Mouse (Mus musculus) ovary, adult 18-20 months (tissue): ENCODE data around the gene Ajuba.

Source experiments
- DNase-seq: peaks from one replicate; pipeline ENCODE4 v3.0.0; 2022; ENCODE audit warnings: low spot score, mixed read lengths

The Ajuba gene

DNA sequence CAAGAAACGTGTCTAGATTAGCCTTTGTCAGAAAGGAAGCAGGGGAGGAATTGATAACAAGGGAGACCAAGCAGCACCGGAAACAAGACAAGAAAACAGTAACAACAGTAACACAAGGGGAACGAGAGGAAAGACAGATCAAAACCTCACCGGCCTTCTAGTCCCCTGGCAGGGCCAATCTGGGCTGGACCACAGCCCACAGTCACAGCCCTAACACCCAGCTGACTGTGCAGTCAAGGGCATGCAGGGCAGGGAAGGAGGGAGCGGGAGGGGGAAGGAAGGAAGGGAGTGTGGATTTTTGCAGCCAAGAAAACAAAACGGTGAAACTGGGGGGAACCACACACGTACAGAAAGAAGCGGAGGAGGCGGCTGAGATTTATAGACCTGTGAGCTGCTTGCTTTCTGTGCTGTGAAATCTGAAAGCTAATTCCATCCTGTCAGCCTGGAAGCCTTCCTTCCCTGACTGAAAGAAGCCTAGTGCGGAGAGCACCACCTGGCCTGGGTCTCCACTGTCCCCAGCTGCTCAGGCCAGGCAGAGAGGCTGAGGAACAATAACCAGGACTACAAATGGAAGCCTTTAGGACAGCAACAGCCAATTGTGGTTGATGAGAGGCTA is 15.1 kb upstream of the Ajuba start:
- peak; percentile 69 for DNase-seq

DNA sequence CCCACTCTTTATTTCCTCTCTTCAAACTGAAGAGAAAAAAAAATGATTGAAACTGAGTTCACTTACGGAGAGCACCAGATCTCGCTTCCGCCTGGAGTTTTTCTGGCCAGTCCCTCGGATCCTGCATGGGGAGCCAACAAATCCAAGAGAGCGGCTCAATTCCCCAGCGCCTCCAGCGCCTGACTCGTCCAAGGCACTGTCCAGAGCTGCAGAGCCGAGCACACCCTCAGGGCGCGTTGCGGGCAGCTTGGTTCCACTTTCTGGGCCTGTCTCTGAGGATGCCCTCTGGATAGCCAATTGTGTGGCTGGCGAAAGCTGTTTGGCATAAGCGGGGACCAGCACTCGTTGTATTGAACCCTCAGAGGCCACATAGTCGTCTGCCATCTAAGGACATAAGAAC is 13.7 kb upstream of the Ajuba start:
- DNase-seq, result no peak

DNA sequence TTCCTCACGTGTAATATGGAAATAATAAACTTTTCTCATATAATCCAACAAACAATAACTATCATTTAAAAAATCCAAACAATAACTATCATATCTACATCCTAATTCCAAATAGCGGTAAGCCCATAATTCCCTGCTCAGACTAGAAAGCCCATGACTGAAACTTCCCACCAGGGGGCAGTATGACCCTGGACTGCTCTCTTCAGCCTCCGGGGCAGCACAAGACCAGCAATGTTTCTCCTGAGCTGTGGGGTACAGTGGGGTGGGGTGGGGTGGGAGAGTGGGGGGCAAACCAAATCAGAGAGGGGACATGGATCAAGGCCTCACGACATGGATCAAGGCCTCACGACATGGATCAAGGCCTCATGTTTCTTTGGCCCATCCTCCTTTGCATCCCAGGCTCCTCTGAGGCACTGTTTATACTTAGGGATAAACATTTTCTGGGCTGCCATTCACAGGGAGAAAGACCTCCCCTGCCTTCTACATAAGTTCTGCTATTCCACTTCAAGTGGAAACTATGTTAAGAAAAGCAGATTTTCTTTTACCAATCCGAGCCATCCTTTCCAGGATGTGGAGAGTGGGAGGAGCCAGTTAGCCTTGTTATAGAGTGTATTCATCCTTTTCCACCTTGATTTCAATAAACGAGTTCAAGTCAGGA is 6.5 kb upstream of the Ajuba start:
- DNase-seq, result no peak

DNA sequence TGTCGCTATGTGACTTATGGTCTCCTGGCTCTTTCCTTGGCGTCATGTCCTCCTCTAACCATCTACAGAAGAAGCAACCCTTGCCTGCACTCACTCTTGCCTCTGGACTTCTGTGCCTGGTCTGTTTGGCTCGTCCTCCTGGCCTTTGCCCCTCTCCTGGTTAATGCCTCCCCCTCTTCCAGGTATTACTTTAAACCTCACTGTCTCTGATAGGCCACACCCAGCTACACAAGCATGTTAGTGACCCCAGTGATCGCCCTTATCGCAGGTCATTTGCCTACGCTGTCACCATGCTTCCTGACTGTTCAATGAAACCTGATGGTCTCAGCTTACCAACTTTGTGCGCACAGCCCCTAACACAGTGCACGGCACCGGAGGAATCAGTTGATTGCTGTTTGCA is 5.2 kb upstream of the Ajuba start:
- DNase-seq, result no peak

GRCm38 (mm10) chr14:54579638-54580037 is 2.3 kb upstream of the Ajuba start:
- no peak for DNase-seq

DNA sequence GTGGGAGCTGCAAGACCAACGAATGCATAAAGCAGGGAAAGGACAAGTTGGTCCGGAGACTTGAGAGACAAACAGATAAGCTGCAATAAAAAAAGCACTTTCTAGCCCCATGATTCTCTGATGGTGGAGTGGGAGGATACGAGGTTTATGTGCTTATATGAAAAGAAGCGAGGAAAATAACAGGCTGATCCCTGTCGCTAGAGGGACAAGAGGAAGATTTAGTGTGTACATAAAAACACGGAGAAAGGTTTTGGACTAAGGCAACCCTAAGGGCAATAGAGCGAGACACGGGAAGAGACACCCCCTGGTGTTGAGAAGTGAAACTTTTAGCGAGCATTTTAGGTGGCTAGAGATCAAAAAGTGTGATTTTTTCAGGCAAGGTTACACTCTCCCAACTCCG is 705 bp upstream of the Ajuba start:
- no peak for DNase-seq

DNA sequence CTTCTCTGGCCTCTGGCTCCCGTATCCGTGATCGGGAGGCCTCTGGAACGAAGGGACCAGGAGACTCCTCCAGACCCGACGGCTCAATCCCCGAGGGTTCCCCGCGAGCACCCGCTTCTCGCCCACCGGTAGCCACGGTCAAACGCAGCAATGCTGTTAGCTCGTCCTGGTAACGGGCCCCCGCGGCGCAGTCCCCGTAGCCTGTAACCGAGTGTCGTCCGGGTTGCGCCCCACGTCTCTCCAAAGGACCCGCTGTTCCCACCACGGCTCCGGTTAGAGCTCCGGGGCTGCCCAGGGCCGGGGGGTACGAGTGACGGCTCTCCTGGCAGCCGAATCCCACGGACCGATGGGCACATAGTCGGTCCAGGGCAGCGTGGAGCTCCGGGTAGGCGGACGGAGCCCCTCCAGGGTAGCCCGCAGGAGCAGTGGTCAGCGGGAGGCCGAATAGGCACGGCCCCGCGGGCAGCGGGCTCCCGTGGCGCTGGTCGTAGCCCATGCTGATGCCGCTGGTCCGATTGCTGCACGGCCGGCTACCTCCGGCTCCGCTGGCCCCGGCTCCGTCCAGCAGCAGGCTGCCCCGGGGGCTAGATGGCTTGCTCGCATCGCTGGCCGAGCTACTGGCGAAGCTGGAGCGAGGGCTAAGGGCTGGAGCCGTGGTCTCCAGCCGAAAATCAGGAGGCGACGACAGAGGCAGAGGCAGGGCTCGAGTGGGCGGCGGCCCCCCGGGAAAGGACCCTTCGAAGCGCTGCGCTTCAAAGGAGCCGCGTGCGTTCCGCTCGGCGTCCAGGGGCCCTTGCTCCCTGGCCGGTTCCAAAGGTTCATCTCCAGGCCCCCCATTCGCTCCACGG is 893 bp downstream of the Ajuba start:
- no peak for DNase-seq

GRCm38 (mm10) chr14:54575631-54576030 is 1.7 kb downstream of the Ajuba start:
- peak; percentile 73 for DNase-seq

- no peak for DNase-seq
These were observed 2.3 kb downstream of the Ajuba start for GRCm38 (mm10) chr14:54575031-54575430.

DNA sequence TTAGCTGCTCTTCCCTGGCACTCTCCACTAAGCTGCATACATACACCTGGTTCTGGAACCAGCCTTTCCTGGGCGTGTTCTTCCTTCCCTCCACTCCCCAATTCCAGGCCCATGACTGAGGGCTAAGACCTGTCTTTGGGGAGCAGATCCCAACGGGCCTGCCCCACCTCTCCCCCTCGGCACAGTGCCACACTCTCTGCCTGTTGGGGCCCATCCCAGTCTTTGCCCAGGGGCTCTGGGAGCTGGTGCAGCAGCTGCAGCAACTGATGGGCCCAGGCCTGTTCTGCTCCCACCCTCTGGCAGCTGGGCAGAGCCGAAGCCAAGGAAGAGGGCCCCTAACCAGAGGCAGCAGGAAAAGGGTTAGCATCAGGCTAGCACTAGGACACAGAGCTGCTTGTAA is 3.1 kb downstream of the Ajuba start:
- no peak for DNase-seq

DNA sequence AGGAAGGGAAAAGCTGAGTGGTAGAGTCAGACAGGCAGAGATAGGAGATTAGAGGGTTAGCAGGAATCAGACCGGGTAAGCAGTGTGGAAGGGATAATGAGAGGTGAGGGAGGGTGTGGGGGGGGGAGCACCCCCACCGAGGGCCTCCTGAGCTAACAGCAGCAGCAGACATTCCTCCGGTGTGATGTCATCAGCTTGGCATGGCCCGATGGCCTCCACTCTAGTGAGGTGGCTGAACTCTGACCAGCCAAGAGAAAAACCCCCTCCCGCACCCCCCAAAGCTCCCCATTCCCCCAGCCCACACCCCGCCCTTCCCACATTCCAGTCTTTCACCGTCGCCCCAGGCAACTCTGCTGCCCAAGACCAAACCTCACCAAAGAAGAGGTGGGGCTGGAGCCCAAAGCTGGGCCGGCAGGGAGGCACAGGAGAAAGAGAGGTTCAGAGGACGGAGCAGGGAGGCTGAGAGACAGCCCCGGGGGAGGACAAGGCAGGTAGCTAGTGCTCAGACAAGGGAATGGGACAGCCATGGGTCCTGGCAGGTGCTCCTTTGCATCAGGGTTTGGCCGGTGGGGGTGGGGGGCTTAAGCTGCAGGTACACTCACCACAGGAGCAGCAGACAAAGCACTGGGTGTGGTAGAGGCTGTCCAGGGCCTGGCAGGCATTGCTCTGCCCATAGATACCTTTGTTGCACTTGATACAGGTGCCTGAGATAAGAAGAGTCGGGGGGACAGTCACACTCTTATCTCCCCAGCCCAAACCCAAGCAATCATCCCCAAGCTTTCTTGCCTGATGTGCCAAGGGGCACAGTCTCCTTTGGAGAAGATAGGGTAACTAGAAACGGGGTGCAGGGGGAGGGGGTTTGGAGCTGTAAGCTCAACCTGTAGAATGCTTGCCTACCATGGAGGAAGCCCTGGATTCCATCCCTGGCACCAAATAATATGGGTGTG is 4.3 kb downstream of the Ajuba start:
- no peak for DNase-seq

- DNase-seq, result no peak
These were observed 5.2 kb downstream of the Ajuba start for GRCm38 (mm10) chr14:54572122-54572521.

DNA sequence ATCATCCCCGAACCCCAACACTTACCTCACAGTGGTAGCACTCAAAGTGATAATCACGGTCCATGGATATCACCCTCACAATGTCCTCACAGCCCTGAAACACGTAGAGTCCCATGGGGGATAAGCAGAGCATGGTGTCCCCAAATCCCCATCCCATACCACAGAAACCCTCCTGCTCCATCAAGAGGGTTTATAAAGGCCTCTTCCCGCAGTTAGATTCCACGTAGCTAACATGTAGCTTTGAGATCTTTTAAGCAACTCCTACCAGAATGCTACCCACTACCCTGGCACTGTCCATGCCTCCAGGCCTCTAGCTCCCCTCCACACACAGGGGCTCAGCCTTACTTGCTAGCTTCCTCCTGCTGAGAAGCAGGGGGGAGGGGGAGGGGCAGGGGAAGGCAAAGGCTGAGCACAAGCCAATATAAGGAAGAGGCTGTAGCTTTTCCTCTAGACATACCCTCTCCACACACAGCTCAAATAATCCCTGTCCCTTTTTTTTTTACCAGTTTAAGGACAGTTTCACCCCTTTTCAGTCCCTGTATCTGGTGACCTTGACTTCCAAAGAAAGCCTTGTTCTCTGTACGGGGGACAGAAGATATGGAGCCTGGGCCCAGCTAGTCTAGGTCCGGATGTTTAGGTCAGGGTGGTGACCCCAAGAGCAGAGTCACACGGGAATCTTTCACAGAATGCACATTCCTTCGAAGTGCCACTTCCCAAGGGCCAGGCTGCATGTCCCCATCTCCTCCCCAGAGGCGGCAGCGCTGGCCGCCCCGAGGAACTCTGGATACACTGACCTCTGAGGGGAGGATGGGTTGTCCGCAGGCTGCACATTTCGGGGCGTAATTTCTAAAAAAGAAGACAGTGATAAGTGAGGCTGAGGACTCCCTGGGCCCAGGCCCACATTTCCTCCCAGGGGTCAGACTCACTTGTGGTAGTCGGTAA is 7.6 kb downstream of the Ajuba start:
- no peak for DNase-seq

DNA sequence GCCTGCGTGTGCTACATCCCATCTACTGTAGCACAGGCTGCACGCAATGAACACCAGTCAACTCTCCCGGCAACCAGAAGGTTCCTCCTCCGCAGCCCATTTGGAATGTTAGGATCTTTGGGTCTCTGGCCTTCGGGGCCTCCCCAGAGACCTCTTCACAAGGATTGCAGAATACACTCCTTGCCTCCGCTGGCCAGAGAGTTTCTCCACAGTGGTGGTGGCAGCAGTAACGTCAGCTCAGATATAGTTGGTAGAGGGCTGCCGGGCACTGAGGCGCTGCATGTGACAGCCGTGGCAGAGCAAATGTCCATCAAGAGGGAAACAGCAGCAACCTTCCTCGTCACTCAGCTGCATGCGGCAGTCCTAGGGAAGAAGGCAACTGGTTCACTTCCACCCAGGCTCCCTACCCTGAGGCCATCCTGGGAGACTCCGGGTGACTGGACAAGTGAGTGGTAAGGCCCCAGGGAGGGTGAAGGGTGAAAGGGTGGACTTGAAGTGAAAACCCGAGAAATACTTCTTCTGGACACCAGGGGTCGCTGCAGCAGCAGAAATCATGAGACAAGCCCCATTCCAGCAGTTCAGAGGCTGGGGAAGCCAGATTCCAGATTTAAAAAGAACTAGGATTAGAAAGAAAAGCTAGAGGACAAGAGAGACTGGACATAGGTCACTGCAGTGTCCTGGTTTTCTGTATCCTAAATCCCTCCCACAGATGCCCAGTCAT is 8.5 kb downstream of the Ajuba start:
- no peak for DNase-seq

- no peak for DNase-seq
These were observed 16.7 kb downstream of the Ajuba start for GRCm38 (mm10) chr14:54560527-54561242.

- DNase-seq, result no peak
These were observed 20.0 kb downstream of the Ajuba start for GRCm38 (mm10) chr14:54557330-54557729.

GRCm38 (mm10) chr14:54553975-54554769 is 23.2 kb downstream of the Ajuba start, which contains the start of gene Haus4:
Haus4 (minus strand) TSS chr14:54554616.
- peak; percentile 69 for DNase-seq

DNA sequence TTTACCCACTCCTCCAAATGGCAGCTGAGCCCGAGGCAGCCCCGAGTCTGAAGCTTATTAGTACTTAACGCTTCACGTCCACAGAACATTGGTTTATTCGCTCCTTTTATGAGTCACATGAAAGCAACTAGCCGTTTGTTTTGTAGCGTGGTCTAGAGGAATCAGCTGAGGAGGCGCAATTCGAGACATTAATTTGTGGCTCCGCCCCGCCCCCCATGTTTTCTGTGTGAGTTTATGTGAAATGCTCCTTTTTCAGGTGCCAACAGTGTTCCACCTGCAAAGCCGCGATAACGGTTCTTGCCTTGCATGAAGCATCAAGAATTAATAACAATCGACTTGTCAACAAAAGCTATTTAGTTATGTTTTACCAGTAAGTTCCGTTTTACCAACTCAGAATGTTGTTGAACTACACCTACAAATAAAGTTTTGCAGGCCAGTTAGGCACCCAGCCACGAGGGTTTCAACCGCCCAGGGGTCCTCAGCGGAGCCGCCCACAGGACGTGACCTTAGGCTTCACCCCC is 23.8 kb downstream of the Ajuba start:
- no peak for DNase-seq
